Mouse (Mus musculus) right cerebral cortex, adult 2 months (tissue): ENCODE measurements around the gene Atl3.
"Not testable (repeated sequence)": the region's sequence is repeated elsewhere in the genome, so short reads cannot be mapped to it uniquely, and the experiment has no call there.

Source experiments
- DNase-seq, 2 experiments: peaks; one replicate each; pipeline ENCODE4 v3.0.0; 2021 to 2022; ENCODE audit warnings: low spot score in 2 of 2

Gene Atl3

DNA sequence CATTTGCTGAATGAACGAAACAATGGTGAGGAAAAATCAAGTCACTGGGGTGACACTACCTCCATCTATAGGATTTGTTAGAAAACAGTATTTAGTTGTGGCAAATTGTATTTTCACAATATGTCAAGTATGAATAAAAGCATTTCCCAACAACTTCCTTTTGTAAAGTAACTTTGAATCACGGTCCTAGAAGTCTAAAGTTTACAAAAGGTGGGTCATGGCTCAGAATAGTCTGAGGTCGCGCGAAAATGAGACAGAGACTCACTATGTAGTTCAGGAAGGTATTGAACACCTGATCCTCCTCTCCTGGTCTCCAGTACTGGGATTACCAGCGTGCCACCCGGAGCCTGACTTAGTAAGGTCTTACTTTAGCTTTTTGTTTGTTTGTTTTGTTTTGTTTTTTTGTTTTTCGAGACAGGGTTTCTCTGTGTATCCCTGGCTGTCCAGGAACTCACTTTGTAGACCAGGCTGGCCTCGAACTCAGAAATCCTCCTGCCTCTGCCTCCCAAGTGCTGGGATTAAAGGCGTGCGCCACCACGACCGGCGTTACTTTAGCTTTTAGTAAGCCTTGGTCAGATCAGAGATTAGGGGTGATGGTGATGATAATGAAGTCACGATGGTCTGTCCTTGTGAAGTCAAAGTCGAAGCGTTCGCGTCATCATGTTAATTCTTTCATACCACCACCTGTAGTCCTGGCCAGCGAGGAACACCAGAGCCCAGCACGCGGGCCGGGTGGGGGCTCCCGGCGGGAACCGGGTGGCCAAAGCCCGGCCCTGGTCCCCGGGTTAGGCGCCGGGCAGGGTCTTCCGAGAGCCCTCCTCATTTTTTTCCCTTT is at the start of gene Atl3:
Gene Atl3 (plus strand): TSS at position 689 of the 835 bp plus-strand sequence.
- no peak for DNase-seq

DNA sequence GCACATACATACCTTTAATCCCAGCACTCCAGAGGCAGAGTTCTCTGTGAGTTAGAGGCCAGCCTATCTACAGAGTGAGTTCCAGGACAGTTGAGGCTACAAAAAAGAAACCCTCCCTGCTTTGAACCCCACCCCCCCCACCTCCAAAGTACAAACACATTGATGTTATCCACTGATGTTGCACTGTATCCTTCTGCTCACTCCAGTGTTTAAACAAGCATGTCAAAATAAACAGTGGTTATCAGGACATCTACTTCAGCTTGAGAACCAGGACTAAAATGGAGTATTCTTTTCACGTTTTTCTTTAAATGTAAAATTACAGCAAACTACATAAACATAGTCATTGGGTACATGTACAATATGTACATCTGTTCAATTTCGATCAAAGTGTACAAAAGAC is 48.7 kb upstream of the Atl3 start:
- no peak for DNase-seq

GRCm38 (mm10) chr19:7445596-7445995 is 48.2 kb upstream of the Atl3 start:
- DNase-seq = no peak

DNA sequence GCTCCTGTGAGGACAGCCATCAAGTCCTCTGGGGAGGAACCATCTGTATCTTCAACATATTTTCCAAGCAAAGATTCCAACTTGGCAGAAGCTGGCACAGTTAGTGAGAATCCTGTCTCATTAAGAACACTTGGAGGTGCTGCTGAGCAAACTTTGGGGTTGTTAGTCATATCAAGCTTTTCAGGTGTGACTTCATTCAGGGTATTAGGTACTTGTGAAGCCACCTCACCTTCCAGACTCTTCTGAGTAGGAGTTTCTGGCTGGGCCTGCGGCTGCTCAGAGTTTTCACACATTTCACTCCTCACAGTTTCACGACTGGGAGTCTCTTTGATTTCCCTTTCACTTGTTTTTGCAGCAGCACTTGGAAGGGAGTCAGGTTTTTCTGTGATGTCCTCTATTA is 37.0 kb upstream of the Atl3 start:
- DNase-seq = no peak

GRCm38 (mm10) chr19:7458901-7459300 is 34.9 kb upstream of the Atl3 start:
- DNase-seq = no peak

- DNase-seq = no peak
Observed at GRCm38 (mm10) chr19:7459370-7459769, 34.5 kb upstream of the Atl3 start.

DNA sequence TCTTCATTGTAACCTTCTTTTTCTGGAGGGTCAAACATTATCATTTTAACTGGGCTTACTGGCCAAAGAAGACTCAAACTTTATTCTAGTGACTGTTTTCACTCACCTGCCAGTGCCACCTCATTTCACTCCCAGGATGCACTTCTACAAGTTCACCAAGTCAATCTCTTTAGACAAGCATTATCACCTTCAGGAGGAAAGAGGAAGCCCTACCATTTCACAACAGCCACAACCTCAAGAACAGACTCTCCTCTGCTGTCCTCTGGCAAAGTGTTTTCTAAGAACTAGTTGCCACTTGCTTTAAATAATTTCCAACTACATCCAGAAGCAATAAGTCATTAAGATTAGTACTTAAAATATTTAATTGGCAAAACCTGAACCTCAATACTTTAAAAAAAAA is 25.9 kb upstream of the Atl3 start:
- DNase-seq = no peak

GRCm38 (mm10) chr19:7470643-7471042 is 23.2 kb upstream of the Atl3 start:
- no peak for DNase-seq

- no peak for DNase-seq
Observed at GRCm38 (mm10) chr19:7479751-7480248, 14.0 kb upstream of the Atl3 start.

- DNase-seq = peak; percentile 55 to 65
Observed at GRCm38 (mm10) chr19:7481541-7482265, 12.1 kb upstream of the Atl3 start.

GRCm38 (mm10) chr19:7482266-7482598 is 11.6 kb upstream of the Atl3 start:
- no peak for DNase-seq

- DNase-seq = peak; percentile 96
Observed at GRCm38 (mm10) chr19:7482599-7483511, 11.0 kb upstream of the Atl3 start, which contains the start of gene Rtn3. Rtn3 (minus strand) TSS chr19:7483281.

GRCm38 (mm10) chr19:7483512-7483882 is 10.3 kb upstream of the Atl3 start:
- peak; percentile 63 to 72 for DNase-seq

DNA sequence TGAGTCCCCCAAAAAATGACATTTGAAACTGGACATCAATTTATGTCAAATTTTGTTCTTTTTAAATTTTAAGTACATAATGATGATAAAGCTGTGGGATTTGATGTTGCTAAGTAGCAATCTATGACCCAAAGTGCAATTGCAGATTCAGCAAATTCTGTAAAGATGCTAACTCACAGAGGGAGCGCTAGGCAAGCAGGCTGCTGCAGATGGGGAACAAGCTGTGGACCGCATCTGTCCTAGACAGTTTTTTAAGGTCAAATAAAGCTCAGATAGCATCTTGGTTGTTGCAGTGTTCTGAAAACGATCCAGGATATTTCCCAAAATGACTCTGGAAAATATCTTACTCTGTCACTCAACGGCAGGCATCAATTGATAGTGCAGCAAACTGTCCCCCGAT is 9.8 kb upstream of the Atl3 start:
- DNase-seq = peak; percentile 17 to 44

- DNase-seq = no peak
Observed at GRCm38 (mm10) chr19:7487680-7488079, 6.2 kb upstream of the Atl3 start.

GRCm38 (mm10) chr19:7491960-7492359 is 1.9 kb upstream of the Atl3 start:
- no peak for DNase-seq

DNA sequence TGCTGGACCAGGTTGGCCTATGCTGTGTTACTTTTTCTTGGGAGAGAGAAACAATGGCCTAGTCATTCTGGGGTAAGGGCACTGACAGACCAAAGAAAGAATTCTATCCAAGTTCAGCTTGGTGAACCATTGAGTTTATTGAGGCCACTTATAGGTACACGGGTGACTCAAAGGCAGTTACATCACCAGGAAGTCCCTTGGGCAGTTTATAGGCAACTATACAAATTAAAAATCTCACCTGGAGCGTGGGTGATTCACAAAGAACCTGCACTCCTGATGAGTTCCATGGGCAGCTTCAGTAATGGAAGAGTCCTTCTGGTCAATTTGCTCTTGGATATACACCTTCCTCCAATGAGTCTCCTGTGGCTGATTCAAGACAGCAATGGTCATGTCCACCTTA is 1.2 kb upstream of the Atl3 start:
- DNase-seq = no peak

GRCm38 (mm10) chr19:7494187-7495015 is 561 bp downstream of the Atl3 start:
- DNase-seq = peak; percentile 97 to 98

GRCm38 (mm10) chr19:7495221-7496038 is 1.6 kb downstream of the Atl3 start:
- no peak for DNase-seq

- not testable (repeated sequence) for DNase-seq
Observed at GRCm38 (mm10) chr19:7496070-7496469, 2.2 kb downstream of the Atl3 start.
